Mouse (Mus musculus) right cerebral cortex, postnatal 25 days (tissue): ENCODE measurements around the gene Sohlh2.
"Not testable (repeated sequence)": the region's sequence is repeated elsewhere in the genome, so short reads cannot be mapped to it uniquely, and the experiment has no call there.

ENCODE experiments used
- DNase-seq: peaks from one replicate; pipeline ENCODE4 v3.0.0; 2022

The Sohlh2 gene

GRCm38 (mm10) chr3:55181766-55182165 lies at the start of gene Sohlh2:
Gene Sohlh2, plus strand, starts transcription at chr3:55182028.
- no peak for DNase-seq

GRCm38 (mm10) chr3:55137039-55137438 lies 44.8 kb upstream of the Sohlh2 start, which contains the start of gene Ccdc169:
Gene Ccdc169, plus strand, starts transcription at chr3:55137339.
- DNase-seq, result no peak

GRCm38 (mm10) chr3:55139837-55140236 lies 42.0 kb upstream of the Sohlh2 start:
- DNase-seq, result no peak

- no peak for DNase-seq
These were observed 40.4 kb upstream of the Sohlh2 start for GRCm38 (mm10) chr3:55141401-55141800.

- no peak for DNase-seq
These were observed 36.9 kb upstream of the Sohlh2 start for GRCm38 (mm10) chr3:55144916-55145315.

- DNase-seq, result no peak
These were observed 35.4 kb upstream of the Sohlh2 start for GRCm38 (mm10) chr3:55146441-55146840.

GRCm38 (mm10) chr3:55147156-55147555 lies 34.7 kb upstream of the Sohlh2 start:
- DNase-seq, result no peak

- DNase-seq, result no peak
These were observed 33.7 kb upstream of the Sohlh2 start for GRCm38 (mm10) chr3:55148091-55148490.

GRCm38 (mm10) chr3:55151656-55152433 lies 30.0 kb upstream of the Sohlh2 start:
- DNase-seq, result peak; percentile 72

- no peak for DNase-seq
These were observed 29.0 kb upstream of the Sohlh2 start for GRCm38 (mm10) chr3:55152673-55153334.

- DNase-seq, result peak; percentile 22
These were observed 27.7 kb upstream of the Sohlh2 start for GRCm38 (mm10) chr3:55154163-55154562.

- DNase-seq, result no peak
These were observed 24.4 kb upstream of the Sohlh2 start for GRCm38 (mm10) chr3:55157413-55157812.

GRCm38 (mm10) chr3:55161144-55161543 lies 20.7 kb upstream of the Sohlh2 start:
- no peak for DNase-seq

- DNase-seq, result no peak
These were observed 18.3 kb upstream of the Sohlh2 start for GRCm38 (mm10) chr3:55163510-55163909.

GRCm38 (mm10) chr3:55172478-55172877 lies 9.3 kb upstream of the Sohlh2 start:
- DNase-seq, result no peak

GRCm38 (mm10) chr3:55177271-55177670 lies 4.6 kb upstream of the Sohlh2 start:
- DNase-seq, result no peak

GRCm38 (mm10) chr3:55191668-55192067 lies 9.8 kb downstream of the Sohlh2 start:
- no peak for DNase-seq

- DNase-seq, result no peak
These were observed 11.5 kb downstream of the Sohlh2 start for GRCm38 (mm10) chr3:55193351-55193750.

- DNase-seq, result no peak
These were observed 13.0 kb downstream of the Sohlh2 start for GRCm38 (mm10) chr3:55194792-55195191.

- no peak for DNase-seq
These were observed 13.9 kb downstream of the Sohlh2 start for GRCm38 (mm10) chr3:55195581-55196327.

GRCm38 (mm10) chr3:55196328-55196710 lies 14.5 kb downstream of the Sohlh2 start:
- DNase-seq, result no peak

GRCm38 (mm10) chr3:55203621-55204020 lies 21.8 kb downstream of the Sohlh2 start:
- not testable (repeated sequence) for DNase-seq

GRCm38 (mm10) chr3:55206413-55206812 lies 24.6 kb downstream of the Sohlh2 start:
- no peak for DNase-seq

GRCm38 (mm10) chr3:55207665-55208064 lies 25.8 kb downstream of the Sohlh2 start:
- DNase-seq, result no peak
